Mouse (Mus musculus) cerebellum, adult 18-20 months (tissue): ENCODE measurements around the gene Ralgapa1.
"Not testable (repeated sequence)": the region's sequence is repeated elsewhere in the genome, so short reads cannot be mapped to it uniquely, and the experiment has no call there.

Experiments used
- DNase-seq, 2 experiments: peaks; one replicate each; pipeline ENCODE4 v3.0.0; 2021

Ralgapa1 gene

GRCm38 (mm10) chr12:55800144-55800543 lies 20.8 kb downstream of the Ralgapa1 start:
- DNase-seq, result no peak

- DNase-seq, result no peak
Observed at GRCm38 (mm10) chr12:55798745-55799144, 22.2 kb downstream of the Ralgapa1 start.

GRCm38 (mm10) chr12:55797103-55797502 lies 23.9 kb downstream of the Ralgapa1 start:
- no peak for DNase-seq

- DNase-seq, result not testable (repeated sequence)
Observed at GRCm38 (mm10) chr12:55794485-55794884, 26.5 kb downstream of the Ralgapa1 start.

- DNase-seq, result no peak
Observed at GRCm38 (mm10) chr12:55785252-55785651, 35.7 kb downstream of the Ralgapa1 start.

GRCm38 (mm10) chr12:55782662-55783061 lies 38.3 kb downstream of the Ralgapa1 start:
- DNase-seq, result no peak

GRCm38 (mm10) chr12:55778301-55778700 lies 42.7 kb downstream of the Ralgapa1 start:
- DNase-seq, result peak in 1 of 2 experiments; percentile 23

- DNase-seq, result no peak
Observed at GRCm38 (mm10) chr12:55777356-55777755, 43.6 kb downstream of the Ralgapa1 start.

- DNase-seq, result no peak
Observed at GRCm38 (mm10) chr12:55774316-55774715, 46.7 kb downstream of the Ralgapa1 start.

- peak in 1 of 2 experiments; percentile 11 for DNase-seq
Observed at GRCm38 (mm10) chr12:55720319-55720718, 100.6 kb downstream of the Ralgapa1 start.

- no peak for DNase-seq
Observed at GRCm38 (mm10) chr12:55705881-55706280, 115.1 kb downstream of the Ralgapa1 start.

- no peak for DNase-seq
Observed at GRCm38 (mm10) chr12:55666699-55667098, 154.3 kb downstream of the Ralgapa1 start.

- not testable (repeated sequence) for DNase-seq
Observed at GRCm38 (mm10) chr12:55663194-55663593, 157.8 kb downstream of the Ralgapa1 start.

GRCm38 (mm10) chr12:55648011-55648525 lies 172.9 kb downstream of the Ralgapa1 start:
- DNase-seq, result no peak

GRCm38 (mm10) chr12:55626711-55627110 lies 194.3 kb downstream of the Ralgapa1 start:
- DNase-seq, result no peak

GRCm38 (mm10) chr12:55623254-55623653 lies 197.7 kb downstream of the Ralgapa1 start:
- no peak for DNase-seq

GRCm38 (mm10) chr12:55622615-55623245 lies 198.2 kb downstream of the Ralgapa1 start:
- DNase-seq, result no peak

GRCm38 (mm10) chr12:55620321-55620720 lies 200.6 kb downstream of the Ralgapa1 start:
- no peak for DNase-seq

GRCm38 (mm10) chr12:55610812-55611211 lies 210.2 kb downstream of the Ralgapa1 start:
- no peak for DNase-seq

GRCm38 (mm10) chr12:55607902-55608301 lies 213.1 kb downstream of the Ralgapa1 start:
- DNase-seq, result no peak

GRCm38 (mm10) chr12:55604411-55604810 lies 216.6 kb downstream of the Ralgapa1 start:
- no peak for DNase-seq

- DNase-seq, result no peak
Observed at GRCm38 (mm10) chr12:55600503-55600994, 220.4 kb downstream of the Ralgapa1 start.

- peak in 1 of 2 experiments; percentile 10 for DNase-seq
Observed at GRCm38 (mm10) chr12:55599639-55600502, 221.1 kb downstream of the Ralgapa1 start.
